ENCODE assay signal across 12 mouse cellular contexts in the genomic region with DNA sequence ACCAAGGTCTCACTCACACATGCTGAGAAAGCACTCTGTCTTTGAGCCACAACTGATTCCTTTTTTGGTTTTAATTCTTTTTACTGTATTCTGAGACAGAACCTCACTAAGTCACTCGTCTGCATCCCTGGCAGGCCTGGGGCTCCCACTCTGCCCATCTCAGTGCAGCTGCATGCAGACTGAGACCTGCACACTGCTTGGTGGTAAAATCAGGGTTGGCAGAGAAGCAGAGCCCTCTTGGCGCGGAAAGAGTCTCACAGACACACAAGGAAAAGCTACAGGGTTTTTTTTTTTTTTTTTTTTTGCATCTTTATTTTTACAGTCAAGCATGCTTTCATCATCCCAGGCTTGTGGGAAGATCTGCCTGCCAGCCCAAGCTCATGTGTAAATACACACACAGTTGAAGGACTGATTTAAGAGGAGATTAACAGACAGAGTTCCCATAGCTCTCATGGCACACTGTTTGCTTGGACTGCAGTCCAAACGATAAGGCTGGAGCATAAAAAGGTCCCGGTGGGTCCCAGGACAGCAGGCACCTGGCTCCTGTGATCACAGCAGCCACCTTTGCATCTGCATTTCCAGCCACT. TPM values are rescaled to one million over a fixed set of nuclear protein-coding genes. Genes with fewer than 3 reads are reported as not detected.
DNase-seq lines count a peak whose midpoint lies in the region; TF ChIP-seq lines count a peak whose summit lies in the region.
"Had no signal": no experiment of that assay in that cellular context is flagged by ENCODE, and none has a peak within 500 bp of the region (broad histone marks: within the 10 kb centered on the region; RNA-seq: fewer than 3 reads in every experiment).

A gene (plus strand): TSS at position 443 of the 587 bp plus-strand sequence.

- H3K27ac ChIP-seq in left cerebral cortex, adult 2 months, result no peak within 1 kb of the TSS
- H3K27ac ChIP-seq: hindbrain, embryonic 13.5 days had no signal

- H3K4me3 ChIP-seq in left cerebral cortex, adult 2 months, result no peak within 1 kb of the TSS
- H3K4me3 ChIP-seq: hindbrain, embryonic 13.5 days had no signal

- TF ChIP-seq POLR2A in brain, embryonic 14.5 days (IDR thresholded peaks at IDR 0.05; ENCODE audit: borderline replicate concordance, extremely low read depth, insufficient read depth, insufficient read length, poor library complexity, severe bottlenecking), result no peak

- intact Hi-C loops in left cerebral cortex, postnatal 4 days (cut with DNase I), result no loop called here
- intact Hi-C loops in left cerebral cortex, adult 2 months (cut with DNase I), result no loop called here

- DNase-seq in left cerebral cortex, postnatal 4 days, result peak; percentile 4
- no peak for DNase-seq in left cerebral cortex, adult 2 months (ENCODE audit: extremely low spot score in 1 of 2, low spot score in 2 of 2)
- peak; percentile 56 for DNase-seq in brain, embryonic 14.5 days (ENCODE audit: low read depth)
- peak; percentile 15 to 31 for DNase-seq in frontal cortex, postnatal 36 days (ENCODE audit: low spot score in 2 of 2)
- peak; percentile 29 for DNase-seq in lung, postnatal 36 days
- DNase-seq in kidney, postnatal 36 days, result no peak
- no peak for DNase-seq in testis, postnatal 10 days (ENCODE audit: low spot score)
- DNase-seq: cerebellum, postnatal 25 days had no signal

- TF ChIP-seq CTCF in left cerebral cortex, adult 2 months (IDR thresholded peaks at IDR 0.05), result no peak
- TF ChIP-seq CTCF in brain, embryonic 14.5 days (IDR thresholded peaks at IDR 0.05; ENCODE audit: borderline replicate concordance, extremely low read depth, insufficient read depth, insufficient read length), result no peak

RNA-seq across cellular contexts. Expression of the gene that starts here (rescaled TPM):
- total RNA-seq in left cerebral cortex, postnatal 4 days (2021), result under 1 TPM in 1 of 2 experiments, not detected in 1; 0.44 TPM
- not detected for total RNA-seq in left cerebral cortex, adult 2 months (2021)
- polyA plus RNA-seq in brain, embryonic 14.5 days (2012; rRNA removed), result 0.14 and 0.62 TPM in 2 replicates
- total RNA-seq: left cerebral cortex, postnatal 10 days; megakaryocyte-erythroid progenitor cell, adult 5-6 weeks had no signal
- polyA plus RNA-seq: neural tube, embryonic 14.5 days had no signal

Comparison
In these comparisons a context has a peak if more than half of its experiments do, and no peak if none do; other contexts are left out.
1. Peak in DNase-seq in left cerebral cortex, postnatal 4 days; RNA of the gene not detected or under 1 TPM.
2. Peak in DNase-seq in brain, embryonic 14.5 days; RNA of the gene not detected or under 1 TPM.
3. DNase-seq: peak in frontal cortex, postnatal 36 days (2 of 2) and lung, postnatal 36 days (single experiment); none in left cerebral cortex, adult 2 months (0 of 2), kidney, postnatal 36 days (0 of 2) and testis, postnatal 10 days (single experiment).